Mouse (Mus musculus) lung, embryonic 14.5 days (tissue): ENCODE data around the gene Arrdc1. TPM values are rescaled to one million over a fixed set of nuclear protein-coding genes. Genes with fewer than 3 reads are reported as not detected.
"Not testable (repeated sequence)": the region's sequence is repeated elsewhere in the genome, so short reads cannot be mapped to it uniquely, and the experiment has no call there.

Source experiments
- ATAC-seq: fragments of 200-750 bp; cut with Nextera tagmentation; 2 replicates; pipeline ENCODE4 v1.8.0; 2017; ENCODE audit warnings: mild to moderate bottlenecking, moderate TSS enrichment, moderate library complexity; ENCODE audit not compliant: insufficient read depth
- DNase-seq: peaks from one replicate; pipeline ENCODE4 v3.0.0-alpha.2; 2015
- H3K27ac ChIP-seq: fragments of 300-500 bp; sonication (generic); 2 replicates; pipeline ENCODE4 v1.5.1; 2014; ENCODE audit warnings: low read depth, mild to moderate bottlenecking, moderate library complexity
- H3K27me3 ChIP-seq: fragments of 300-500 bp; sonication (generic); 2 replicates; pipeline ENCODE4 v1.6.1; 2014; ENCODE audit warnings: low read length, control low read depth; ENCODE audit not compliant: insufficient read depth
- H3K36me3 ChIP-seq: fragments of 300-500 bp; sonication (generic); 2 replicates; pipeline ENCODE4 v1.6.1; 2014; ENCODE audit warnings: control low read depth; ENCODE audit not compliant: insufficient read depth
- H3K4me1 ChIP-seq: fragments of 300-500 bp; sonication (generic); 2 replicates; pipeline ENCODE4 v1.6.1; 2014; ENCODE audit warnings: antibody characterized with exemption, control low read depth; ENCODE audit not compliant: insufficient read depth
- H3K4me2 ChIP-seq: fragments of 300-500 bp; sonication (generic); 2 replicates; pipeline ENCODE4 v1.6.1; 2014; ENCODE audit warnings: mild to moderate bottlenecking
- H3K4me3 ChIP-seq: fragments of 300-500 bp; sonication (generic); 2 replicates; pipeline ENCODE4 v1.5.1; 2014; ENCODE audit warnings: low read depth, low read length
- H3K9ac ChIP-seq: fragments of 300-500 bp; sonication (generic); 2 replicates; pipeline ENCODE4 v1.6.1; 2014
- H3K9me3 ChIP-seq: fragments of 300-500 bp; sonication (generic); 2 replicates; pipeline ENCODE4 v1.6.1; 2016; ENCODE audit warnings: low read depth, low read length, control low read depth
- CTCF ChIP-seq: IDR thresholded peaks from 2 replicates; pipeline ENCODE4 v1.5.1; 2016; ENCODE audit warnings: antibody characterized with exemption, low read depth
- WGBS: fragments of 180-500 bp; shearing (Covaris S2); extraction: QIAGEN DNeasy Blood & Tissue Kit; methylation state at CpG from one replicate; pipeline ENCODE4 v1.1.7; 2014; 5-methylcytosine and 5-hydroxymethylcytosine counted together
- polyA plus RNA-seq: library from polyadenylated mRNA; unstranded; fragments of >200 nt; fragmentation: Nextera tagmentation; extraction: Ambion mirVana; gene quantifications from 2 replicates; pipeline ENCODE4 v1.2.1, GENCODE M21; 2014

Gene Arrdc1
- polyA plus RNA-seq = 76.4 and 79.2 TPM in 2 replicates

DNA sequence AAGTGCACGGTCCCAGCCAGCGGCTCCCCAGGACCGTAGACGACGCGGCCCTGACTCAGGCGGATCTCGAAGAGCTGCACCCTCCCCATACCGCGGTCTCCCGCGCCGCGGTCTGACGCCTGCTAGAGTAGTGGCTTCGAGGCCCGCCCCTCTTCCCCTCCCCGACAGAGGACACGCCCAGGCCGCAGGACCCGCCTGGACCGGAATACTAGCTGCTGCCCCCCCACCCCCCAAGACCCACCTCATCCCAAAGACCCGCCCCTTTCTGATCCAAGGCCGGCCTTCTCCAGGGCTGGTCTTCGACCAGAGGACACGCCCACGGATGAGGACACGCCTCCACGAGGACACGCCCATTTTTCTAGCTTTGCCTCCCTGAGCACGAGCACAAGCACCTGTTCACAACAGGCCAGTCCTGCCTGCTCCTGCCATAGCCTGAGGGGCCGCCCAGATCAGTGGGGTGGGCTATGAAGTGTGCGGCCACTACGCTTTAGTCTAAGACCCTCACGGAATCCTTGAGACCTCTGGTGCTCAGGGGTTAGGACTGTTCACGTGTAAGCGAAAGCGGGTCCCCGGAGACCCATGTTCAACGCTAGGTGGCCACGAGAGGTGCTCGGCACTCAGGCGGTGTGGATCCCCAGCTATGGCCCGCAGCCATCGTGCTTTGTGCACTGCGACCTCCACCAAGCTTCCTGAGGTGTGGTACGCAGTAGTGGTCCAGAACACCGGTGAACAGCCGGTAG, at the start of gene Arrdc1:
Gene Arrdc1, minus strand, starts transcription at position 196 of the 740 bp plus-strand sequence.
- no peaks in the 10 kb centered on the region for H3K4me1 ChIP-seq
- no peaks in the 10 kb centered on the region for H3K27me3 ChIP-seq
- no peaks in the 10 kb centered on the region for H3K9me3 ChIP-seq
- peak within 1 kb of the TSS; percentile 97 for H3K4me2 ChIP-seq
- peak within 1 kb of the TSS; percentile 80 for H3K27ac ChIP-seq
- peak within 1 kb of the TSS; percentile 64 for H3K4me3 ChIP-seq
- ATAC-seq (peak; percentile 95), DNase-seq (peak; percentile 97)
- peak within 1 kb of the TSS; percentile 71 for H3K9ac ChIP-seq
- TF ChIP-seq CTCF = peak; percentile 70
- H3K36me3 ChIP-seq = no peaks in the 10 kb centered on the region
- WGBS = 0% methylated on average over 49 of the region's 49 CpGs

DNA sequence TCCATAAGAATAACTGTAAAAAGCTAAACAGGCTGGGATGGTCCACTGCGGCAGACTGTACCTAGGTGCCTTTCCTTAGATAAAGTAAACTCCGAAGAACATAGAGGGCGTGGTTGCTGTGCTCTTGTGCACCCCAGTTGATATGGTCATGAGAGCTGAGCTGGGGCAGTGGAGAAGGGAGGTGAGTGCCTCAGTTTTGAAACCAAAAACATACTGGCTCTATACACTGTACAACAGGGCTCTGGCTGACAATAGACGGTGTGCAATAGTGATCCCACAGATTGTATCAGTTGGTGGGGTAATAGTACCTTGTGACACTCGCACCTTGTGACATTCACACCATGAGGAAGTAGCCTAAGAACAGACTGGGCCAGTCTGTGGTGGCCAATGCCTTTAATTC, 41.9 kb upstream of the Arrdc1 start:
- no peak overlapping the region for H3K9ac ChIP-seq
- H3K4me3 ChIP-seq = peak overlapping the region; percentile 14; the same call in 1 of the 2 replicates
- DNase-seq (no peak), ATAC-seq (no peak)
- no peak overlapping the region for H3K27ac ChIP-seq
- H3K4me2 ChIP-seq = peak overlapping the region; percentile 99
- no peak for TF ChIP-seq CTCF
- no peaks in the 10 kb centered on the region for H3K27me3 ChIP-seq
- WGBS = 90% methylated on average over 5 of the region's 5 CpGs
- H3K4me1 ChIP-seq = peaks cover 4% of the 10 kb centered on the region; the same call in 1 of the 2 replicates
- peaks cover 10% of the 10 kb centered on the region for H3K36me3 ChIP-seq
- H3K9me3 ChIP-seq = no peaks in the 10 kb centered on the region

DNA sequence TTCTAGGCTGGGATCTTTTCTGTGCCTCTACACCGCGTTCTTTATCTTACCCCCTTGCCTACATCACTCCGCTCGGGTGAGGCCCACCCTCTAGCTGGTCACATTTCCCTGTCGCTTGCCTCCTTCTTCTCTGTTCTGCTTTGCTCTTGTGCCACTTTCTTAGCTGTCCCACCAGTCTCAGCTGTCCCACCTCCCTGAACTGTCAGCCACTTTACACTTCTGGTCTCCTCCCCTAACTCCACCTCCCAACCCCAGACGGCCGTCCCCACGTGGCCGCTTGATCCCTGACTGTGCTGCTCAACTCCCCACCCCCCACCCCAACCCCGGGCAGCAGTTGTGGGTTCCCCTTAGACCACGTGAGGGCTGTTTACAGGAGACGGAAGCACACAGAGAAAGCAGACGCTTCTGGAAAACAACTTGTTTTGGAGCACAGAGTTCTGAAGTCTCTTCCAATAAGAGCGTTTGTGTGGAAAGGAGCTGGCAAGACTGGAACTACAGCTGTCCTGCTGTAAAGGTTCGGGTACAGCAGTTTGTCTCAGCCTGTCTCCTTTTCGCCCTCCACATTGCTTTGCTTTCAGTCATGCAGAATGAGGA, 40.7 kb upstream of the Arrdc1 start, which contains the start of gene Pnpla7:
Gene Pnpla7, plus strand, starts transcription at position 330 of the 594 bp plus-strand sequence.
- Histone ChIP-seq H3K27me3 (no peaks in the 10 kb centered on the region), H3K36me3 (peaks cover 21% of the 10 kb centered on the region), H3K9me3 (no peaks in the 10 kb centered on the region), H3K27ac (peak within 1 kb of the TSS; percentile 92), H3K9ac (peak within 1 kb of the TSS; percentile 69), H3K4me2 (peak within 1 kb of the TSS; percentile 99), H3K4me1 (peaks cover 4% of the 10 kb centered on the region; the same call in 1 of the 2 replicates), H3K4me3 (peak within 1 kb of the TSS; percentile 77)
- peak; percentile 77 for ATAC-seq
- no peak for TF ChIP-seq CTCF
- under 1% methylated on average over 16 of the region's 16 CpGs for WGBS
- DNase-seq = peak; percentile 87

DNA sequence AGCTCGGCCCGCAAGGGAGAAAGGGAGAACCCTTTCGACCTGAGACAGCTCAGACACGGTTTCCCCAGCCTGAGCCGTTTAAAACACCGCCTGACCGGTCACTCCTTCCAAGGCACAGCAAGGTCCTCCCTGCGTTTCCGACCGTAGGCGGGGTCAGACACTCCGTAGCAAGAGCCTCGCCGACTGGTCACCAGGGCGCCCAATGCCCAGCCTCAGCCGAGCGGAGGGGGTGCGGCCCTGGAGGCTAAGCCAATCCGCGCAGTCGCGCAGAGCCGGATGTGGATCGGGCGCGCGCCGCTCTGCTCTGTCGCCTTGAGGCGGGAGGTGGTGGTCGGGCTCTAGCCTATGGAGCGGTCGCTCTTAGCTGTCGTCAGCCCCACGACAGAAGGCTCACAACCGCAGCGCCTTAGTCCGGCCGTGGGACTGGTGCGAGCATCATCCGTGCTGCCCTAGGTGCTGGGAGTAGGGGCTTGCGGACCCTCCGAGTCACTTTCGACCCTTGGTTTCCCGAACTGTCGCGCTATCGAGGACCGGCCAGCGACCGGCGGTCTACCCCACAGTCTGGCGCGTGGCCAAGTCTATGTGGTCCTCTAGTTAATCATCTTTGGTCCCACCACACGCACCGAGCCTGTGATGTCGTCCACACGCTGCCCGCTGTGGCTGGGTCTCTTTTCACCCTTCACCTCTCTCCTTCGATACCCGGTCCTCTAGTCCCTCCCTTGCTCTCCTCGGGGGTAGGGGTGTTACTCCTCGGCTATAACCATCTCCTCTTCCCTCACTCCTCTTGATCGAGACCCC, 40.1 kb upstream of the Arrdc1 start, which contains the start of gene Mrpl41:
Gene Mrpl41, minus strand, starts transcription at position 193 of the 798 bp plus-strand sequence.
- DNase-seq (peak; percentile 99), ATAC-seq (peak; percentile 99)
- Histone ChIP-seq H3K9ac (peak within 1 kb of the TSS; percentile 69), H3K9me3 (no peaks in the 10 kb centered on the region), H3K4me1 (peaks cover 4% of the 10 kb centered on the region; the same call in 1 of the 2 replicates), H3K4me2 (peak within 1 kb of the TSS; percentile 99), H3K4me3 (peak within 1 kb of the TSS; percentile 77), H3K27me3 (no peaks in the 10 kb centered on the region), H3K27ac (peak within 1 kb of the TSS; percentile 92), H3K36me3 (peaks cover 28% of the 10 kb centered on the region)
- no peak for TF ChIP-seq CTCF
- under 1% methylated on average over 64 of the region's 64 CpGs for WGBS

DNA sequence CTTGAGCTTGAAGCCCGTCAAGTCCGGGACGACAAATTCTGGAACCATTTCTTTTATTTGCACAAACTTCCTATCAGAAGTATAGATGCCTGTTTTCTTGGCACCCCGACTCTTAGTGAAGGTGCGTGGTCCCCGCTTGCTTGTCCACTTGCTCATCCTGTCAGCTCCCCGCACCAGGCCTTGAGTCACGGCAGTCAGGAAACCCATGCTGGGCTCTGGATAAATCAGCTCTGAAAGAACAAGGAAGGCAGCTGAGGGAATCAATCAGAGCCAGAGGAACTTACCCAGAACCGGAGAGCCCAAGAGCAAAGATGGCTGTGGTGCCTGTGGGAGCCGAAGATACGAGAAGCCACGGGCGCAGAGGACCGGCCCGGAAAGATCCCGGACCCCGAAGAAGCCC, 39.4 kb upstream of the Arrdc1 start:
- not testable (repeated sequence) for H3K9me3 ChIP-seq, DNase-seq, H3K4me1 ChIP-seq, H3K27me3 ChIP-seq, ATAC-seq
- H3K4me3 ChIP-seq = peak overlapping the region; percentile 77
- H3K36me3 ChIP-seq = peaks cover 35% of the 10 kb centered on the region
- peak overlapping the region; percentile 51; the same call in 1 of the 2 replicates for H3K27ac ChIP-seq
- peak overlapping the region; percentile 64 for H3K9ac ChIP-seq
- H3K4me2 ChIP-seq = peak overlapping the region; percentile 99
- under 1% methylated on average over 17 of the region's 17 CpGs for WGBS

DNA sequence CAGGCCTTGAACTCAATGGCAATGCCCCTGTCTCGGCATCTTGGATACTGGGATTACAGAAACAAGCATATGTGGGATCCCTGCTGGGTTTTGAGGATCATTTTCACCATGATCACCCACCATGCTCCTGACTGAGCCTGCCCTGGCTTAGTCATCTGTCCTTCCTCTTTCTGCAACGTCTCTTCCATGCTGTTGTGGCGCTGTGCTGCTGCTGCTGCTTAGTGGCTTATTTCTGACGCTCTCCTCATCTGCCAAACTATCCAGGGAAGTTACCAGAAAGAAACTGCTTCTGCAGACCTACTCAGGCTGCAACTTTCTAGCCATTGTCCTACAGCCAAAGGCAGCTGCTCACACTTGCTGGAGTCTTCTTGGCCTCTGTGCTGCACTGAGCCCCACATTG, 35.3 kb upstream of the Arrdc1 start:
- H3K27me3 ChIP-seq = no peaks in the 10 kb centered on the region
- no peak for ATAC-seq
- no peak for DNase-seq
- no peaks in the 10 kb centered on the region for H3K9me3 ChIP-seq
- peaks cover 64% of the 10 kb centered on the region for H3K36me3 ChIP-seq
- no peak overlapping the region for H3K4me2 ChIP-seq
- H3K4me3 ChIP-seq = no peak overlapping the region
- no peak for TF ChIP-seq CTCF
- H3K9ac ChIP-seq = no peak overlapping the region
- H3K27ac ChIP-seq = no peak overlapping the region
- 77% methylated on average over 4 of the region's 4 CpGs for WGBS
- H3K4me1 ChIP-seq = peaks cover 4% of the 10 kb centered on the region; the same call in 1 of the 2 replicates
